Mouse (Mus musculus) C2C12 (cell line): Measurements from ENCODE around the gene Lhpp. TPM values are rescaled to one million over a fixed set of nuclear protein-coding genes. Genes with fewer than 3 reads are reported as not detected.

Experiments
- H3K27me3 ChIP-seq: one replicate; pipeline ENCODE4 v1.6.1; 2011; ENCODE audit not compliant: control insufficient read depth, insufficient read depth, insufficient read length
- H3K36me3 ChIP-seq: one replicate; pipeline ENCODE4 v1.6.1; 2011; ENCODE audit not compliant: control insufficient read depth, insufficient read depth
- H3K4me3 ChIP-seq: one replicate; pipeline ENCODE4 v1.5.1; 2011; ENCODE audit warnings: mild to moderate bottlenecking, control low read depth; ENCODE audit not compliant: poor library complexity, insufficient read depth, severe bottlenecking
- H3K79me2 ChIP-seq: one replicate; pipeline ENCODE4 v1.6.1; 2011; ENCODE audit not compliant: control insufficient read depth, insufficient read depth
- H3K79me3 ChIP-seq: one replicate; pipeline ENCODE4 v1.6.1; 2011; ENCODE audit warnings: low read depth, control low read depth
- H3ac ChIP-seq: one replicate; pipeline ENCODE3; 2011; ENCODE audit warnings: low read depth; ENCODE audit not compliant: control insufficient read depth, insufficient read length
- CEBPB ChIP-seq: IDR thresholded peaks from one replicate; pipeline ENCODE4 v1.6.1; 2011; ENCODE audit warnings: low read depth, mild to moderate bottlenecking, control low read depth, moderate library complexity
- CTCF ChIP-seq: IDR thresholded peaks from one replicate; pipeline ENCODE4 v1.5.1; 2011; ENCODE audit not compliant: control insufficient read depth, insufficient read depth, insufficient read length
- FOSL1 ChIP-seq: IDR thresholded peaks from one replicate; pipeline ENCODE4 v1.8.0; 2011; ENCODE audit warnings: mild to moderate bottlenecking, low read length; ENCODE audit not compliant: poor library complexity, insufficient read depth, severe bottlenecking
- MAX ChIP-seq: IDR thresholded peaks from one replicate; pipeline ENCODE4 v1.6.1; 2011; ENCODE audit warnings: mild to moderate bottlenecking, control low read depth
- MYOD1 ChIP-seq: IDR thresholded peaks from one replicate; pipeline ENCODE4 v1.6.1; 2011; ENCODE audit warnings: low read depth; ENCODE audit not compliant: control insufficient read depth, insufficient read length
- MYOG ChIP-seq: IDR thresholded peaks from one replicate; pipeline ENCODE4 v1.6.1; 2011; ENCODE audit not compliant: control insufficient read depth, insufficient read length; ENCODE audit errors: extremely low read depth
- USF1 ChIP-seq: IDR thresholded peaks from one replicate; pipeline ENCODE4 v1.6.1; 2011; ENCODE audit warnings: low read depth, mild to moderate bottlenecking, control low read depth, moderate library complexity
- polyA plus RNA-seq: library from polyadenylated mRNA; unstranded; fragments of >200 nt; fragmentation: generic; extraction: Trizol; gene quantifications from one replicate; pipeline ENCODE4 v1.2.1, GENCODE M21; 2012; ENCODE audit warnings: missing spikeins

Gene Lhpp
- polyA plus RNA-seq, 1 experiment, result 2.9 TPM

DNA sequence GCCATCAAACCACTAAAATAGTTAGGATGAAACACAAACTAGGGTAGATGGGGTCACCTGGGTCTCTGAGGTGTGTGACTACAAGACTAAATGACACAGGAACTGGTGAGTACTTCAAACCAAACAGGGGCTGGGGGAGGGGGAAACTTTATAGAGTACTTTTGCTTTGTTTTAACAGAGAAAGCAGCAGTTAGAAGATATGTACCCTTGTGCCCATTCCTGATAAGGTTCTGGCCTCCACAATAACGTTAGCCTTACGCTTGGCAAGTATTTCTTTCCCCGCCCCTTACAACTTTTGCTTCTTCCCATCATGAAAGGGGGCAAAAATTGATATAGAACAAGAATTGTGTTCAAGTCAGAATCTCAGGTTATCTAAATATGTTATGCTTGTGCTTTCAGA is 14.7 kb upstream of the Lhpp start:
- Histone ChIP-seq H3K79me2 (no peaks in the 10 kb centered on the region), H3K79me3 (no peaks in the 10 kb centered on the region), H3K27me3 (peaks cover 56% of the 10 kb centered on the region), H3ac (no peak overlapping the region), H3K4me3 (no peak overlapping the region), H3K36me3 (no peaks in the 10 kb centered on the region)
- TF ChIP-seq FOSL1, result no peak
- TF ChIP-seq CTCF, result no peak
- TF ChIP-seq USF1, result no peak
- TF ChIP-seq MYOD1, result no peak
- no peak for TF ChIP-seq MAX

DNA sequence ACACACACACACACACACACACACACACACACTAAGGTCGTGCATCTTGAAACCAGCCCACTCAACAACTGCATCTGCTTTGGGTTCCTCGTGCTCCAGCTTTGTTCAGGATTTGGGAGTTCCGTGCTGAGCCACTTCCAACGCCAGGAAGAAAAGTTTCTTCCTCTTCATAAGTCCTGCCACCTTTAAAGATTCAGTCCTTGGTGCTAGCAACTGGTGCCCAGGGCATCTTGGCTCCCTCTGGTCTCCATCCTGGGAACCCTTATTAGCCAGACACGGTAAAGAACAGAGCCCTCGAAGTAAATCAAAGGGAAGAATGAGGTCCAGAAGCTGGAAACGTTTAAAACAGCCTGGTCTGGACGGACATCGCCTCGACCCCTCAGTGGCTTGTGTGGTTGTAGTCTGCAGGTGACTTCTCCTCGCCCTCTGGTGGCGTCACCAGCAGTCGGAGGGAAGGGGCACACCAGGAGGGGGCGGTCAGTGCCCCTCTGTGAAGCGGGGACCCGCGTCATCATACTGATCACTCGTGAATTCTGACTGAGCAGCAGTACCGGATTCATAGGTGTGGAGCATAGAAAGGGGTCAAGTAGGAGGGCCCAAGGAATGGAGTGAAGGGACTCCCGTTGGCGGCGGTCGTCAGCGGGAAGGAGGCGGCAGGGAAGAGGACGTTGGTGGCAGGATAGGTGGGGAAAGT is 13.7 kb upstream of the Lhpp start:
- peaks cover 65% of the 10 kb centered on the region for H3K27me3 ChIP-seq
- H3K79me3 ChIP-seq, result no peaks in the 10 kb centered on the region
- H3K36me3 ChIP-seq, result no peaks in the 10 kb centered on the region
- H3K4me3 ChIP-seq, result no peak overlapping the region
- no peak overlapping the region for H3ac ChIP-seq
- no peaks in the 10 kb centered on the region for H3K79me2 ChIP-seq
- no peak for TF ChIP-seq MAX
- TF ChIP-seq FOSL1, result no peak
- TF ChIP-seq MYOD1, result no peak
- no peak for TF ChIP-seq CEBPB
- TF ChIP-seq CTCF, result no peak
- TF ChIP-seq MYOG, result no peak

DNA sequence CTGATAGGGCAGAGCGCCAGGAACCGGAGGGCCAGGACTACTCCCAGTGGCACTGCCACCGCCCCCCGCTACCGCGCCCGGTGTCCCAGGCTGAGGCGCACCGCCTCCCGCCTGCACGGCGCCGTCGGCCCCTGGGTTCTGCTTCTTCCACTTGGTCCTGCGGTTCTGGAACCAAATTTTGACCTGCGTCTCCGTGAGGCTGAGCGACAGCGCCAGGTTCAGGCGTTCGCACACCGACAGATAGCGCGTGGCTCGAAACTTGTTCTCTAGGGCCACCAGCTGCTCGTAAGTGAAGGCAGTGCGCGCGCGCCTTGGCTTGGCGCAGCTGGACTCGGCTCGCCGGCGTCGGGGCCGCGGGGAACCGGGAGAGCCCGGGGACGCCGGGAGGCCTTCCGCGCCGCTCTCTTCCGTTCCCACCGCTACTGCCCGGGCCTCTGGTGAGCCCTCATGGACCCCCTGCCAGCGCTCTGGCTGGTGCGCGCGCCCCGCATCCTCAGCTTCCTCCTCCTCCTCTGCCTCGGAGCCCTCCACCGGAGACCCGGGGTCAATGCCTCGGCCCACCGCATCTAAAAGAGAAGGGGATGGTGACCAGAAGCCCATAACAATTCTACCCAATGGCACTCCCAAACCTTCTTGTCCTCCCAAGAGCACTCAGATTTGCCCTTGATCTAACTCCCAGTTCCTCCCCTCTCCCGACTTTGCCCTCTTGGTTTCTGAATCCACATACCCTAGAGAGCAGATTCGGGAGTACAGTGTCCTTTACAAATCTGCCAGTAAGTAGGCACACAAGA is 13.0 kb upstream of the Lhpp start:
- H3K27me3 ChIP-seq, result peaks cover 72% of the 10 kb centered on the region
- no peak overlapping the region for H3K4me3 ChIP-seq
- no peaks in the 10 kb centered on the region for H3K79me3 ChIP-seq
- TF ChIP-seq CTCF (no peak), USF1 (no peak), CEBPB (no peak), FOSL1 (no peak), MAX (no peak), MYOD1 (no peak), MYOG (no peak)
- H3K36me3 ChIP-seq, result no peaks in the 10 kb centered on the region
- no peak overlapping the region for H3ac ChIP-seq
- H3K79me2 ChIP-seq, result no peaks in the 10 kb centered on the region

DNA sequence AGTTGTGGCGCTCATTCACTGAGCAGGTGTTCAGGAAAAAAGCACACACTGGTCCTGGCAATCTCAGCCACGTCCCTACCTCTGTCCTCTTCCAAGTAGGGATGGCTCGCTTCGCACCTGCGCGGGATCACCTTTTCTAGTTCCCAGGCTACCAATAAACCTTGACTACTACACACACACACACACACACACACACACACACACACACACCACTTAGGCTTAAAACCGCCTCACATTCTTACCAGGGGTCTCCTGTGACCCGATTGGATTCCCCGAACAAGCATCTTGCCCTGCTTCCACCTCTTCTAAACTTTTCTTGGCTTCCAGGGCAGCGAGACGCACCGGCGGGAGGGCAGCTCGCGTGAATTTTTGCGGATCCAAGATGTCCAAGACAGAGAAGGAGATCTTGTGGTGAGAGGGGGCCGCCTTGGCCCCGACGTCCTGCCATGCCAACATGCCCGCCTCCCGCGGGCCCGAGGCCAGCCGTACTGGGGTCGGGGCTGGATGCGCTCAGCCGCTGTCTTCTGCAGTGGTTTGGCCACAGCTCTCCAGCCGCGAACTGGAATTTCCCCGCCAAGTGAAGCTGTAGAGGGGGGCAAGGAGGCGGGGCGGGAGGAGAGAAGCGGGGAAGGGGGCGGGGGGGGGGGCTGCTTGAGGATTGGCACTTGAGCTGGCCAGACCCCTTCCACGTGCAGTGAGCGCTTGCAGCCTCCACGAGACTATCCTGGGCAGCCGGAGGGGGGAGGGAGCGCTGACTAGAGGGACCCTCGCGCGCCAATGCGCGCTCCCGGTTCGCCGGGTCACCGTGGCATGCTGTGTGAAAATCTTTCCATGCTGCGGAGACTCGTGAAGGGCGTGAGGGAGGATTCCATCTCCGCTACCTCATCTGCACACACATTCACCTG is 11.1 kb upstream of the Lhpp start, which contains the start of gene Nkx1-2:
TSS of gene Nkx1-2 (minus strand) at position 567 of the 905 bp plus-strand sequence.
- Histone ChIP-seq H3K36me3 (no peaks in the 10 kb centered on the region), H3K79me3 (no peaks in the 10 kb centered on the region), H3K27me3 (peaks cover 85% of the 10 kb centered on the region), H3K4me3 (no peak within 1 kb of the TSS), H3K79me2 (no peaks in the 10 kb centered on the region), H3ac (no peak within 1 kb of the TSS)
- TF ChIP-seq FOSL1 (no peak), USF1 (no peak), MAX (no peak), MYOD1 (no peak), CTCF (no peak)

DNA sequence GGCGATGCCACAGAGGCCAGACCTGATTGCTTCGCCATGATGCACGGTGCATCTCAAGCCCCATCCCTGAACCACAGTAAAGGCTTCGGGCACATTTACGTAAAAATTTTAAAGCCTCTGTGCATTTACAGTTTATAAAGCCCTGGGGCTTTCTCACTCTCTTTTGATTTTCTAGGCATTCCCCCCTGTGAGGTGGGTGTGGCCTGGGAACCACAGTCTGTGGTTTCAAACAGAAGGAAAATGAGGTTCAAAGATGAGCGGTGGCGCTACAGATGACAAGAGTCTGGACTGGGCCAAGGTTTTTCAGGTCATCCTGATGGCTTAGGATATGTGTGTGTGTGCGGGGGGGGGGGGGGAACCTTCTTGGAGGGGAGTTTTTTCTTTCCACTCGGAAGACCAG is 10.4 kb upstream of the Lhpp start:
- Histone ChIP-seq H3K79me3 (no peaks in the 10 kb centered on the region), H3K36me3 (no peaks in the 10 kb centered on the region), H3K27me3 (peaks cover 86% of the 10 kb centered on the region), H3ac (no peak overlapping the region), H3K4me3 (no peak overlapping the region), H3K79me2 (no peaks in the 10 kb centered on the region)
- TF ChIP-seq MYOD1 (no peak), CEBPB (no peak), USF1 (no peak), MYOG (no peak), FOSL1 (no peak), CTCF (no peak), MAX (no peak)
